Mouse (Mus musculus) bone marrow, adult 2 months (tissue): ENCODE measurements around the gene Zfp28.

Experiments used
- CTCF ChIP-seq: fragments of 200-500 bp; IDR thresholded peaks from 2 replicates; pipeline ENCODE4 v1.5.1; 2011; ENCODE audit warnings: low read length, control low read depth; ENCODE audit not compliant: control insufficient read depth, insufficient read depth
- POLR2A ChIP-seq: fragments of 200-500 bp; IDR thresholded peaks from 2 replicates; pipeline ENCODE4 v1.6.1; 2011; ENCODE audit warnings: low read depth, mild to moderate bottlenecking, control low read depth, low read length, borderline replicate concordance; ENCODE audit not compliant: control insufficient read depth

GRCm38 (mm10) chr7:6378441-6378840, 4.7 kb upstream of the Zfp28 start:
- no peak for TF ChIP-seq CTCF
- no peak for TF ChIP-seq POLR2A
